Mouse (Mus musculus): ENCODE results near the gene Ahr.

Ahr gene

GRCm38 (mm10) chr12:35495195-35495594 is 39.6 kb downstream of the Ahr start:
- peak; percentile 8 for DNase-seq

GRCm38 (mm10) chr12:35480764-35481163 is 54.1 kb downstream of the Ahr start:
- no peak for DNase-seq

GRCm38 (mm10) chr12:35478906-35479305 is 55.9 kb downstream of the Ahr start:
- no peak for DNase-seq

GRCm38 (mm10) chr12:35463457-35463856 is 71.4 kb downstream of the Ahr start:
- peak; percentile 14 for DNase-seq

- DNase-seq, result no peak
Measured at GRCm38 (mm10) chr12:35462667-35463066, 72.2 kb downstream of the Ahr start.

- peak; percentile 12 for DNase-seq
Measured at GRCm38 (mm10) chr12:35459662-35460061, 75.2 kb downstream of the Ahr start.
